8 mouse cellular contexts compared by ENCODE assay signal in the genomic region with DNA sequence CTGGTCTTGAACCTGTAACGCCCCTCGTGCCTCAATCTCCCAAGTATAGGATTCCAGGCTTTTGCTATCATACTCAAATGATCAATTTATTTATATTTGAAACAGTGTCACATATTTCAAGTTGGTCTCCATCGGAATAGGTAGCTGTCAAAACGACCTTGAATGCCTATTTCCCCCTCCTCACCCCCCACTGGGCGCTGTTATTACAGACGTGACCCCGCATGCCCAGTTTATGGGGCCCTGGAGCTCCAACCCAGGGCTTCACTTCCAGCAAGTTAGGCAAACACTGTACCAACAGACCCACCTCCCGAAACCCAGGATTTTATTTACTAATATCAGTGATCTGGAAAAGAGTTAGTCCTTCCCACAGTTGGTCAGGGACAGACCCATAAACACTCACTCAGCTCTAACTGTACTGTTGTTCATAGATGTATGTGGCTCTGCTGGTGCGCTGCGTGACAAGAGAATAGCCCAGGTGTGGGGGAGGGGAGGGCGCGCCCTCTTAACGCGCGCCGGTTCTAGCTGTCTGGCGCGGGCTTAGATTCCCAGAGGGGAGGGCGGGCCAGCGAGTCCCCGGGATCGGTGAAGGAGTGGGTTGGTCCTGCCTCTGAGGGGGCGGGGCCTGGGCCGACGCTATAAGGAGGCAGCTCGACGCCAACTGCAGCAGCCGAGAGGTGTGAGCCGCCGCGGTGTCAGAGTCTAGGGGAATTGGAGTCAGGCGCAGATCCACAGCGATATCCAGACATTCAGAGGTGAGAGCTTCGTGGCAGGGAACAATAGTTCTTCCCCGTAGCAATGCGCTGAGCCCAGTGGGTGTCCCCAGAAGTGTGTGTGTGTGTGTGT. TPM values are rescaled to one million over a fixed set of nuclear protein-coding genes. Genes with fewer than 3 reads are reported as not detected.
DNase-seq lines count a peak whose midpoint lies in the region; ATAC-seq lines count a peak whose summit lies in the region.

No protein-coding gene starts in this region.

- peaks cover 30% of the 10 kb centered on the region for H3K27me3 ChIP-seq in heart, embryonic 13.5 days (replicated peaks)
- peaks cover 53% of the 10 kb centered on the region for H3K27me3 ChIP-seq in liver, embryonic 13.5 days
- peaks cover 8% of the 10 kb centered on the region for H3K27me3 ChIP-seq in stomach, embryonic 15.5 days (replicated peaks)

- 7% methylated on average over 36 of the region's 36 CpGs for WGBS in heart, embryonic 13.5 days
- 8% methylated on average over 36 of the region's 36 CpGs for WGBS in liver, embryonic 13.5 days (ENCODE audit: insufficient replicate concordance)
- WGBS in stomach, embryonic 15.5 days = 5% methylated on average over 36 of the region's 36 CpGs

- DNase-seq in CD8-positive naive resting alpha-beta T cell, adult 2 months (ENCODE audit: low read depth in 2 of 2, low spot score in 2 of 2) = peak; percentile 41 to 53
- DNase-seq in kidney, postnatal 10 days = peak; percentile 93
- DNase-seq in liver, embryonic 13.5 days = peak; percentile 81
- DNase-seq in neural tube, embryonic 10.5 days (ENCODE audit: extremely low spot score, low spot score) = peak; percentile 74

- H3K4me3 ChIP-seq in brown adipose tissue, adult 24 weeks (ENCODE audit: insufficient read depth, low read depth, low read length) = peak overlapping the region; percentile 80
- H3K4me3 ChIP-seq in heart, embryonic 13.5 days = peak overlapping the region; percentile 59
- peak overlapping the region; percentile 62 for H3K4me3 ChIP-seq in liver, embryonic 13.5 days (replicated peaks)
- H3K4me3 ChIP-seq in stomach, embryonic 15.5 days (replicated peaks) = peak overlapping the region; percentile 57

- H3K27ac ChIP-seq in brown adipose tissue, adult 24 weeks (replicated peaks; ENCODE audit: low read depth, low read length) = peak overlapping the region; percentile 92
- H3K27ac ChIP-seq in heart, embryonic 13.5 days (replicated peaks) = no peak overlapping the region
- H3K27ac ChIP-seq in liver, embryonic 13.5 days = no peak overlapping the region
- H3K27ac ChIP-seq in stomach, embryonic 15.5 days = peak overlapping the region; percentile 76

- ATAC-seq in erythroid progenitor cell, adult 5-6 weeks (replicated peaks; ENCODE audit: low FRiP score, poor library complexity, severe bottlenecking) = peak; percentile 73
- peak; percentile 66 for ATAC-seq in heart, embryonic 13.5 days (ENCODE audit: extremely low read depth, insufficient number of reproducible peaks, low FRiP score, low TSS enrichment)
- ATAC-seq in liver, embryonic 13.5 days (ENCODE audit: low read depth) = peak; percentile 78
- peak; percentile 81 for ATAC-seq in stomach, embryonic 15.5 days (ENCODE audit: insufficient read depth, low FRiP score, low read depth)

- no peaks in the 10 kb centered on the region; the same call in 1 of the 2 replicates for H3K4me1 ChIP-seq in brown adipose tissue, adult 24 weeks (ENCODE audit: control insufficient read depth, insufficient read depth, insufficient read length, low read length)
- H3K4me1 ChIP-seq in heart, embryonic 13.5 days = peaks cover 20% of the 10 kb centered on the region
- H3K4me1 ChIP-seq in liver, embryonic 13.5 days (replicated peaks) = peaks cover 28% of the 10 kb centered on the region
- H3K4me1 ChIP-seq in stomach, embryonic 15.5 days = peaks cover 28% of the 10 kb centered on the region

- peak overlapping the region; percentile 84 for H3K9ac ChIP-seq in heart, embryonic 13.5 days
- H3K9ac ChIP-seq in liver, embryonic 13.5 days = peak overlapping the region; percentile 63; the same call in 1 of the 2 replicates
- peak overlapping the region; percentile 45; the same call in 1 of the 2 replicates for H3K9ac ChIP-seq in stomach, embryonic 15.5 days

- no peaks in the 10 kb centered on the region for H3K9me3 ChIP-seq in heart, embryonic 13.5 days
- H3K9me3 ChIP-seq in liver, embryonic 13.5 days (replicated peaks) = no peaks in the 10 kb centered on the region
- H3K9me3 ChIP-seq in stomach, embryonic 15.5 days = no peaks in the 10 kb centered on the region

- H3K4me2 ChIP-seq in heart, embryonic 13.5 days = peak overlapping the region; percentile 84
- H3K4me2 ChIP-seq in liver, embryonic 13.5 days = peak overlapping the region; percentile 84
- H3K4me2 ChIP-seq in stomach, embryonic 15.5 days = peak overlapping the region; percentile 93

- H3K36me3 ChIP-seq in heart, embryonic 13.5 days = 0 out of 2 replicates have a peak, but pooled peaks cover under 1% of the 10 kb centered on the region
- no peaks in the 10 kb centered on the region for H3K36me3 ChIP-seq in liver, embryonic 13.5 days
- no peaks in the 10 kb centered on the region for H3K36me3 ChIP-seq in stomach, embryonic 15.5 days

RNA-seq across cellular contexts. Expression of a gene that starts 2.6 kb away (rescaled TPM):
- 36.2 and 74.0 TPM in 2 replicates for polyA plus RNA-seq in brown adipose tissue, adult 24 weeks (2012; ENCODE audit: insufficient read depth, insufficient read length, missing spikeins)
- total RNA-seq in erythroid progenitor cell, adult 5-6 weeks (2015; ENCODE audit: low replicate concordance) = 0.84 and 2.5 TPM in 2 replicates
- 2.3 TPM in 1 of 2 replicates, not detected in the other for total RNA-seq in erythroid progenitor cell, adult 5-6 weeks (2017; ENCODE audit: low replicate concordance)
- 38.5 and 52.3 TPM in 2 replicates for polyA plus RNA-seq in heart, embryonic 13.5 days (2015; fragmentation: Nextera tagmentation; extraction: Ambion mirVana)
- polyA plus RNA-seq in liver, embryonic 13.5 days (2015; fragmentation: Nextera tagmentation; extraction: Ambion mirVana) = 8.6 and 10.1 TPM in 2 replicates
- polyA plus RNA-seq in stomach, embryonic 15.5 days (2015; fragmentation: Nextera tagmentation; extraction: Ambion mirVana) = 89.7 and 102 TPM in 2 replicates

RNA-seq across cellular contexts. Expression of a gene that starts 20.6 kb away (rescaled TPM):
- polyA plus RNA-seq in brown adipose tissue, adult 24 weeks (2012; ENCODE audit: insufficient read depth, insufficient read length, missing spikeins) = 0.32 TPM in 1 of 2 replicates, not detected in the other
- total RNA-seq in erythroid progenitor cell, adult 5-6 weeks (2015; ENCODE audit: low replicate concordance) = 15.9 and 22.7 TPM in 2 replicates
- 22.2 and 28.0 TPM in 2 replicates for total RNA-seq in erythroid progenitor cell, adult 5-6 weeks (2017; ENCODE audit: low replicate concordance)
- 0.18 and 0.35 TPM in 2 replicates for polyA plus RNA-seq in heart, embryonic 13.5 days (2015; fragmentation: Nextera tagmentation; extraction: Ambion mirVana)
- 4.4 and 5.3 TPM in 2 replicates for polyA plus RNA-seq in liver, embryonic 13.5 days (2015; fragmentation: Nextera tagmentation; extraction: Ambion mirVana)
- 1.5 and 2.3 TPM in 2 replicates for polyA plus RNA-seq in stomach, embryonic 15.5 days (2015; fragmentation: Nextera tagmentation; extraction: Ambion mirVana)

Comparison
In these comparisons a context has a peak if more than half of its experiments do, and no peak if none do; other contexts are left out.
1. H3K27ac ChIP-seq: peak in brown adipose tissue, adult 24 weeks (single experiment) and stomach, embryonic 15.5 days (single experiment); none in heart, embryonic 13.5 days (single experiment) and liver, embryonic 13.5 days (single experiment).
2. Peak in every context shown above with its lines, with median percentiles within 50 percentile points of each other: DNase-seq, H3K4me3 ChIP-seq, ATAC-seq, H3K4me2 ChIP-seq and H3K9ac ChIP-seq.